Mouse (Mus musculus): ENCODE results near the gene Cttnbp2nl.
A peak's percentile ranks its signal among the peaks of the same experiment; 100 is the strongest.

Cttnbp2nl gene

GRCm38 (mm10) chr3:105014908-105015307, 38.0 kb downstream of the Cttnbp2nl start:
- no peak for DNase-seq (ENCODE audit: low spot score in 2 of 2)

GRCm38 (mm10) chr3:105012696-105013313, 40.1 kb downstream of the Cttnbp2nl start:
- DNase-seq (ENCODE audit: low spot score in 2 of 2), result no peak

GRCm38 (mm10) chr3:105011883-105012282, 41.1 kb downstream of the Cttnbp2nl start:
- no peak for DNase-seq (ENCODE audit: low spot score in 2 of 2)

GRCm38 (mm10) chr3:105010681-105011339, 42.1 kb downstream of the Cttnbp2nl start:
- no peak for DNase-seq (ENCODE audit: low spot score in 2 of 2)

GRCm38 (mm10) chr3:105008070-105008469, 44.9 kb downstream of the Cttnbp2nl start:
- no peak for DNase-seq (ENCODE audit: low spot score in 2 of 2)

GRCm38 (mm10) chr3:105006101-105006500, 46.8 kb downstream of the Cttnbp2nl start:
- DNase-seq (ENCODE audit: low spot score in 2 of 2), result no peak

GRCm38 (mm10) chr3:105005561-105006065, 47.3 kb downstream of the Cttnbp2nl start:
- DNase-seq (ENCODE audit: low spot score in 2 of 2), result no peak

- DNase-seq (ENCODE audit: low spot score in 2 of 2), result no peak
Measured at GRCm38 (mm10) chr3:105005011-105005410, 47.9 kb downstream of the Cttnbp2nl start.

GRCm38 (mm10) chr3:105003960-105004463, 48.9 kb downstream of the Cttnbp2nl start:
- no peak for DNase-seq (ENCODE audit: low spot score in 2 of 2)

- DNase-seq (ENCODE audit: low spot score in 2 of 2), result no peak
Measured at GRCm38 (mm10) chr3:105001374-105001773, 51.6 kb downstream of the Cttnbp2nl start.

- peak in 1 of 2 experiments; percentile 35 for DNase-seq (ENCODE audit: low spot score in 2 of 2)
Measured at GRCm38 (mm10) chr3:105000561-105000960, 52.4 kb downstream of the Cttnbp2nl start.

GRCm38 (mm10) chr3:104997563-104997962, 55.4 kb downstream of the Cttnbp2nl start:
- DNase-seq (ENCODE audit: low spot score in 2 of 2), result no peak

- DNase-seq (ENCODE audit: low spot score in 2 of 2), result no peak
Measured at GRCm38 (mm10) chr3:104995707-104996106, 57.2 kb downstream of the Cttnbp2nl start.

- no peak for DNase-seq (ENCODE audit: low spot score in 2 of 2)
Measured at GRCm38 (mm10) chr3:104994415-104994841, 58.5 kb downstream of the Cttnbp2nl start.

- DNase-seq (ENCODE audit: low spot score in 2 of 2), result no peak
Measured at GRCm38 (mm10) chr3:104993800-104994199, 59.1 kb downstream of the Cttnbp2nl start.

GRCm38 (mm10) chr3:104992709-104993388, 60.1 kb downstream of the Cttnbp2nl start:
- DNase-seq (ENCODE audit: low spot score in 2 of 2), result peak; percentile 78 to 90

GRCm38 (mm10) chr3:104991703-104992102, 61.2 kb downstream of the Cttnbp2nl start:
- DNase-seq (ENCODE audit: low spot score in 2 of 2), result peak in 1 of 2 experiments; percentile 35

GRCm38 (mm10) chr3:104987884-104988283, 65.1 kb downstream of the Cttnbp2nl start:
- DNase-seq (ENCODE audit: low spot score in 2 of 2), result no peak

- no peak for DNase-seq (ENCODE audit: low spot score in 2 of 2)
Measured at GRCm38 (mm10) chr3:104979735-104980134, 73.2 kb downstream of the Cttnbp2nl start.

- DNase-seq (ENCODE audit: low spot score in 2 of 2), result peak; percentile 91 to 92
Measured at GRCm38 (mm10) chr3:104967548-104968300, 85.2 kb downstream of the Cttnbp2nl start.

GRCm38 (mm10) chr3:104965991-104966554, 86.9 kb downstream of the Cttnbp2nl start:
- DNase-seq (ENCODE audit: low spot score in 2 of 2), result no peak

Data from urinary bladder, postnatal 36 days (tissue).